Mouse (Mus musculus): ENCODE measurements around the gene Sgms1.

Gene Sgms1

GRCm38 (mm10) chr19:32295581-32295980 is 93.9 kb downstream of the Sgms1 start:
- no peak for DNase-seq (ENCODE audit: low read depth, low spot score)

- DNase-seq (ENCODE audit: low read depth, low spot score) = no peak
Measured at GRCm38 (mm10) chr19:32292782-32293776, 96.4 kb downstream of the Sgms1 start.

- DNase-seq (ENCODE audit: low read depth, low spot score) = no peak
Measured at GRCm38 (mm10) chr19:32292067-32292739, 97.3 kb downstream of the Sgms1 start.

GRCm38 (mm10) chr19:32291130-32291529 is 98.4 kb downstream of the Sgms1 start:
- DNase-seq (ENCODE audit: low read depth, low spot score) = no peak

GRCm38 (mm10) chr19:32288895-32289294 is 100.6 kb downstream of the Sgms1 start:
- DNase-seq (ENCODE audit: low read depth, low spot score) = no peak

GRCm38 (mm10) chr19:32287839-32288238 is 101.7 kb downstream of the Sgms1 start:
- no peak for DNase-seq (ENCODE audit: low read depth, low spot score)

- no peak for DNase-seq (ENCODE audit: low read depth, low spot score)
Measured at GRCm38 (mm10) chr19:32285455-32285831, 104.1 kb downstream of the Sgms1 start.

- DNase-seq (ENCODE audit: low read depth, low spot score) = no peak
Measured at GRCm38 (mm10) chr19:32284681-32285454, 104.6 kb downstream of the Sgms1 start.

- no peak for DNase-seq (ENCODE audit: low read depth, low spot score)
Measured at GRCm38 (mm10) chr19:32281917-32282316, 107.6 kb downstream of the Sgms1 start.

GRCm38 (mm10) chr19:32280380-32280779 is 109.1 kb downstream of the Sgms1 start:
- no peak for DNase-seq (ENCODE audit: low read depth, low spot score)

- DNase-seq (ENCODE audit: low read depth, low spot score) = no peak
Measured at GRCm38 (mm10) chr19:32279400-32279799, 110.1 kb downstream of the Sgms1 start.

GRCm38 (mm10) chr19:32277869-32278268 is 111.6 kb downstream of the Sgms1 start:
- no peak for DNase-seq (ENCODE audit: low read depth, low spot score)

- DNase-seq (ENCODE audit: low read depth, low spot score) = no peak
Measured at GRCm38 (mm10) chr19:32277287-32277686, 112.2 kb downstream of the Sgms1 start.

- no peak for DNase-seq (ENCODE audit: low read depth, low spot score)
Measured at GRCm38 (mm10) chr19:32276817-32277216, 112.7 kb downstream of the Sgms1 start.

- no peak for DNase-seq (ENCODE audit: low read depth, low spot score)
Measured at GRCm38 (mm10) chr19:32276263-32276662, 113.3 kb downstream of the Sgms1 start.

GRCm38 (mm10) chr19:32275068-32275925 is 114.2 kb downstream of the Sgms1 start:
- DNase-seq (ENCODE audit: low read depth, low spot score) = no peak

- no peak for DNase-seq (ENCODE audit: low read depth, low spot score)
Measured at GRCm38 (mm10) chr19:32274145-32274544, 115.4 kb downstream of the Sgms1 start.

- no peak for DNase-seq (ENCODE audit: low read depth, low spot score)
Measured at GRCm38 (mm10) chr19:32273714-32274113, 115.8 kb downstream of the Sgms1 start.

- no peak for DNase-seq (ENCODE audit: low read depth, low spot score)
Measured at GRCm38 (mm10) chr19:32272475-32273260, 116.8 kb downstream of the Sgms1 start.

All from WW6 (cell line).